In genomic region chr13:24442272-24442671, GRCm38 (mm10) we compare ENCODE assay signal across 10 mouse cellular contexts.
DNase-seq lines count a peak whose midpoint lies in the region; ATAC-seq and TF ChIP-seq lines count a peak whose summit lies in the region.
"Had no signal": no experiment of that assay in that cellular context is flagged by ENCODE, and none has a peak within 500 bp of the region (broad histone marks: within the 10 kb centered on the region; RNA-seq: fewer than 3 reads in every experiment).

No protein-coding gene starts in this region.

- H3K27ac ChIP-seq in layer of hippocampus, adult 2 months, result no peak overlapping the region
- H3K27ac ChIP-seq in forebrain, postnatal 0 days (ENCODE audit: low read depth, low read length), result no peak overlapping the region
- H3K27ac ChIP-seq: limb, embryonic 15.5 days; midbrain, embryonic 13.5 days had no signal

- H3K4me2 ChIP-seq in forebrain, postnatal 0 days (ENCODE audit: low read depth), result no peak overlapping the region
- H3K4me2 ChIP-seq: limb, embryonic 15.5 days; midbrain, embryonic 13.5 days had no signal

- peak; percentile 47 to 63 for DNase-seq in heart, adult 18-20 months
- no peak for DNase-seq in heart, postnatal 25 days (ENCODE audit: low spot score)
- DNase-seq in thymus, postnatal 0 days (ENCODE audit: low spot score), result peak; percentile 35
- DNase-seq in thymus, adult 18-20 months, result no peak
- peak; percentile 20 to 24 for DNase-seq in heart, postnatal 36 days
- DNase-seq in urinary bladder, adult 2 months (ENCODE audit: low spot score), result no peak
- no peak for DNase-seq in layer of hippocampus, adult 2 months (ENCODE audit: low spot score in 2 of 2)
- DNase-seq in forebrain, postnatal 0 days, result no peak

- intact Hi-C loops in heart, postnatal 25 days (cut with DNase I), result no loop called here
- intact Hi-C loops in heart, postnatal 36 days (cut with DNase I), result no loop called here

- no peaks in the 10 kb centered on the region for H3K9me3 ChIP-seq in forebrain, postnatal 0 days (ENCODE audit: low read length)
- H3K9me3 ChIP-seq: limb, embryonic 15.5 days; midbrain, embryonic 13.5 days had no signal

- no peak overlapping the region for H3K4me3 ChIP-seq in layer of hippocampus, adult 2 months
- H3K4me3 ChIP-seq in forebrain, postnatal 0 days (ENCODE audit: low read depth, low read length), result no peak overlapping the region
- H3K4me3 ChIP-seq: limb, embryonic 15.5 days; midbrain, embryonic 13.5 days had no signal

- no peak overlapping the region for H3K9ac ChIP-seq in forebrain, postnatal 0 days
- H3K9ac ChIP-seq: limb, embryonic 15.5 days; midbrain, embryonic 13.5 days had no signal

- H3K36me3 ChIP-seq in forebrain, postnatal 0 days (ENCODE audit: insufficient read depth), result no peaks in the 10 kb centered on the region
- H3K36me3 ChIP-seq: limb, embryonic 15.5 days; midbrain, embryonic 13.5 days had no signal

- TF ChIP-seq CTCF in layer of hippocampus, adult 2 months (conservative IDR thresholded peaks at IDR 0.05), result no peak
- no peak for TF ChIP-seq CTCF in forebrain, postnatal 0 days (IDR thresholded peaks at IDR 0.05; ENCODE audit: low read depth)

- H3K4me1 ChIP-seq in forebrain, postnatal 0 days (ENCODE audit: insufficient read depth), result no peaks in the 10 kb centered on the region
- H3K4me1 ChIP-seq: limb, embryonic 15.5 days; midbrain, embryonic 13.5 days had no signal

- ATAC-seq in forebrain, postnatal 0 days, result no peak
- ATAC-seq: midbrain, embryonic 13.5 days had no signal

- WGBS in forebrain, postnatal 0 days, result 87% methylated on average over 6 of the region's 6 CpGs

- no peaks in the 10 kb centered on the region for H3K27me3 ChIP-seq in forebrain, postnatal 0 days (ENCODE audit: insufficient read depth, low read length)
- H3K27me3 ChIP-seq: limb, embryonic 15.5 days; midbrain, embryonic 13.5 days had no signal

Comparison
In these comparisons a context has a peak if more than half of its experiments do, and no peak if none do; other contexts are left out.
1. DNase-seq: peak in heart, adult 18-20 months (2 of 2), thymus, postnatal 0 days (single experiment) and heart, postnatal 36 days (2 of 2); none in heart, postnatal 25 days (single experiment), thymus, adult 18-20 months (0 of 2), urinary bladder, adult 2 months (single experiment), layer of hippocampus, adult 2 months (0 of 2) and forebrain, postnatal 0 days (single experiment).